Mouse (Mus musculus) layer of hippocampus, adult 11-12 months (tissue): ENCODE data around the gene Cpt1a.

Source experiments
- DNase-seq: peaks from one replicate; pipeline ENCODE4 v3.0.0; 2022; ENCODE audit warnings: low spot score

Gene Cpt1a

DNA sequence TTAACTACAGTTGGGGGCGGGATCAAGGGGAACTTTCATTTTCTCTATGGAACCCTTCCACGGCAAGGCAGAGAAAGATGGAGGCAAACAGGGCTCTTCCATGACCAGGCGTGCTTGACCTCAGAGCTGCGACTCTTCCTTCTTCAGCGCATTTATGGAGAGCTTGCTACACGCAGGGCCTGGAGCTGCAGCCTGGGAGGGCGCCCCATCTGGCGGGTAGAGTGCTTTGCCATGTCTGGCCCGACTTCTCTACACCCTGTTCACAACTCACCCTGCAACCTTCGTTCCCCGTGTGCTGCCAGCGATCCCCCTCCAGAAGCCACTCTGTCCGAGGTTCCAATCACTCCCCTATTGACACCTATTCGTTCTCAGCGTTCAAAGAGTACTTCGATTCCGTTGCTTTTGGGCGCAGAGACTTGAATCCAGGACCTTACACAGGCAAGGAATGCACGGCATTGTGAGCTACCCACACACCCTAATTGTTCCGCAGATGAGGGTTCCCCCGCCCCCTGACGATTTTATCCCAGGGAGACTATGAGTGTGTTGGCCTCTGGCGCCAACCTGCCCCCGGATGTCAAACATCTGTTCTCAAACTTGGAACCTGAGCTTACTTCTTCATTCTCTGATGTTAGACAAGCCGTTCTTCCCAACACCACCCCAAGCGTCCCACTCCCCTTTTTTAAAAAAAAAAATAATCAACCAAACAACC is at the start of gene Cpt1a:
Gene Cpt1a, plus strand, starts transcription at position 74 of the 709 bp plus-strand sequence.
- peak; percentile 33 for DNase-seq

DNA sequence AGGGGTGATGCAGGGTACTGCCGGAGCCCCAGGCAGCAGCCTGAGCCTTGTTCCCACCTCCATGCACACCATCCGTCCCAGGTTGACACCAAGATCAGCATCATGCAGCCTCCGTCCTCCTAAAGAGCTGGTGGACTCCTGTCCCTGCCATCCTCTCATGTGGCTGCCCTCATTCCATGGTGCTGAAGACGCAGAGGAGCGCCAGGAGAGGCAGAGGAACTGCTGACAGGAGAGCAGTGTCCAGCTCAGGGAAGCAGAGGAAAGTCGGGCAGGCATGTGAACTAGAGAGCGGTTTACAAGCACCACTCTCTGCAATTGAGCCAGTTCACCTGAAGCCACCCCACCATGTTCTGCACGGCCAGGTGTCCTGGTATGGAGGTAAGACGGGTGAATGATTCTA is 48.8 kb upstream of the Cpt1a start:
- no peak for DNase-seq

DNA sequence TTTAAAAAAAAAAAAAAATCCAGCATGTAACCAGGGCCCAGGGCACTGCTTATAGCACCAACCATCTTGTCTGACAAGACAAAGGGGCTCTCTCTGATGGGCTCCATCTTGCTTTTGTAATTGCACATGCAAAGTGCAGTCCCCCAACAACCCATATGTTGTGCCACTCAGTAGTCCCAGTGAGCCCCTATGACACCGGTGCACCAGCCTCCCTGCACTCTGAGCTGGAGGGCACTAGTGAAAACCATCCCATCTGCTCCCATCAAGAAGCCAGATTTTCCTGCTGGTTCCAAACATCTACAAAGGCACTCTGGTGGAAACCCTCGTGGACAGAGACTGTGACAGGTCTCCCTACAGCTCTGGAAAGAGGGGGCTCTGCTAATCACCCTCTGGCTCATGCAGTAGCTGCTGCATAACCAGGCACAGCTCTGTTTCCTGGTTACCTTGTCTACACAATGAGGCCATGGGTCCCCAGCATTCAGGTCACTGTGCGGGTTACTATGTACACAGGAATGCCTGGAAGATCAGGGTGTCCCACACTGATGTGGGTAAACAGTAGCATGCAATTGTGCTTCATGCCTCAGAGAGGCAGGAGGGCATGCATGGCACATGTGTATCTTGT is 46.3 kb upstream of the Cpt1a start:
- no peak for DNase-seq

DNA sequence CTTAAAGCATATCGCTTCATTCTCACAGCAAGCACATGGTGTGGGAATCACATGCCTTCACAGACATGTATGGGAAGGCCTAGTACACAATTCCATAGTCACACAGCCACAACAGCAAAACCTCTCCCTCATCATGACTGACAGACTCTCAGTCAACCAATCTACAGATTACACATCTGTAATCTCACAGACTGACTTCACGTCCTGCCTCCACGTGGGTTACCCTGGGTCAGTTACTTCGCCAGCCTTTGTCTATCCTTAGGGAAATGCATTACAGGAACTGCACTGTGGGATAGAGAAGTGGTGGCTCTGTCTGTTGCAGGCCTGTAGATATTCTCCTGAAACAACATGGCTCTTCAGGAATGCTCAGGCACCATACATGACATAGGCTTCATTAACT is 40.2 kb upstream of the Cpt1a start:
- DNase-seq: no peak

DNA sequence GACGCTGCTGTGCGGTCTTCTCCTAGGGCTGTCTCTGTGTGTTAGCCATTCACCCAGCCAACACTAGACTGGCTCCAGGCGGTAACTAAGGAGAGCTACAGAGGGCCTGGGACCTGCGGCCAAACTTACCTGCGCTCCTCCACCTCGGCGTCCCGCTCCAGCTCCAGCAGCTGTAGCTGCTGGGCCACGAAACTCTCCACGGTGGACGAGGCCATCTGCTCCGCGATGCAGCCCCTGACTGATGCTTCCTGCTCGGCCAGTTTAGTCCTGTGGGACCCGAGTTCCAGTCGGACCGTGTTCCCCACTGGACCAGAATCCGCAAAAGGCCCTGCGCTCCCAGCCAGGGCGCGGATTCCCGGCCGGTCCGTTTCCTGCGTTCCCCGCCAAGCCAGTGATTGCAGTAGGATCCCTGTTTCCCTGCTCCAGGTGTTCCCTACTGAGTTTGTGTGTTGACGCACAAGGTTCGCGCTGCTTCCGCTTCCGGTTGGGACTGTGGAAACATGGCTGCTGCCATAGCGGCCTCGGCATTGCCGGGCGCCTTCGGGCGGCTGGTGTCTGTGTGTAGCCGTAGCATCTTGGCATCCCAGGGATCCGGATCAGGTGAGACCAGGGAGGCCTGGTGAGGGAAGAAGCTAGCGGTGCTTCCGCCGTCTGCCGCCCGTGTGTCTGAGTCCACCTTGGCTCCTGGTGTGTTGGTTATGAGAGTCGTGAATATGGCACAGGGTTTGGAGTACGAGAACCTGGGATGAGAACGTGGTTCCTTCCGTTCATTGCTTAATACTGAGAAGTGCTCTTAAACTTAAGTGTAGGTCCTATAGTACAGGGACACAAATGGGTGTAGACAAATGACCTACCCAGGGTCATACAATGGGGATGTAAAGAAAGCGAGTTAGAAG is 39.3 kb upstream of the Cpt1a start, which contains the start of the genes Mrpl21 and Ighmbp2:
Gene Mrpl21, plus strand, starts transcription at position 330 of the 896 bp plus-strand sequence.
Gene Ighmbp2, minus strand, starts transcription at position 446 of the 896 bp plus-strand sequence.
- DNase-seq: peak; percentile 91

DNA sequence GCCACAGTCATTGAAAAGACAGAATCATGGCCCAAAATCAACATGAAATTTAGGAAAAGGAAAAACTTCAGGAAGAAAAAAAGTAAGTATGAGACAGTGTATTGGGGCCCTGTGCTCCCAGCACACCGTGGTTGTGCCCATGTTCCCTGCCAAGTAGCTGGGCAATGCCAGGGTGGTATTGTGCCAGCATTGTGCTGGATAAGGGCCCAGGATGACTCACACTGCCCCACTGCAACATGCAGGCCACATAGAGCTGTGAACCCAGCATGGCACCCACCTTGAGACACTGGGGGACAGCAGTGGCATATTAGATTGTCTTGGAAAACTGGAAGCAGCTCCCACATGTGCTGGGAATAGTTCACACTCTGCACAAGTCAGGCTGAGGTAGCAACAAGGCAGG is 33.1 kb upstream of the Cpt1a start:
- no peak for DNase-seq

DNA sequence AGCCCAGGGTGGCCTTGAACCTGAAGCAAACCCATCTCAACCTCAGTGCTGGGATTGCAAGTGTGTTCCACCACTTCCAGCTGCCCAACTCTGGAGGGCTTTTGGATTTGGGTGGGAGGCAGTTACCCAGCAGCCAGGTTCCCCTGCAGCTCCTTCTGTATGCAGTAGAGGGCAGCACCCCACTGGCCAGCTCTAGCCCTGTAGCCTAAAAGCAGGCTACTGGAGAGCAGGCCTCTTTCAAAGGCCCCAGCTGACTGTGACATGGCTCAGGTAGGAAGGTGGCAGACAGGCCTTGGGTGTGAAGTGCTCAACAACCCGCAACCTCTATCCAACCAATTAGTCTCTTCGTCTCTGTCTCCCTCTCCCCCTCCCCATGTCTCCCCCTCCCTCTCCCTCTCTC is 30.1 kb upstream of the Cpt1a start:
- peak; percentile 54 for DNase-seq

DNA sequence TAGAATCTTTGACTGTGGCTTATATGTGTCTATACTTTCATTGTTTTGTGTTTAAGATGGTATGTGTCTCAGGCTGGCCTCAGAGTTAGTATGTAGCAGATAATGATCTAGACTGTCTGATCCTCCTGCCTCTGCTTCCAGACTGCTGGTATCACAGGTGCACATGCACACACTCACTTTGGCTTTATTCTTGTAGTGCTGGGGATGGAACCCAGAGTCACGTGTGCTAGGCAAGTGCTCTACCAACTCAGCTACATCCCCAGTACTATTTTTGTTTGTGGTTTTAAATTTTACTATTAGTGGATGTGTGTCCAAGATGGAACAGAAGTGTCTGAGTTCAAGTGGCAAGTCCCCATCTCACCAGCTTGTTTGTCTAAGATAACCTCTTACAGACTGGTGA is 29.1 kb upstream of the Cpt1a start:
- no peak for DNase-seq

DNA sequence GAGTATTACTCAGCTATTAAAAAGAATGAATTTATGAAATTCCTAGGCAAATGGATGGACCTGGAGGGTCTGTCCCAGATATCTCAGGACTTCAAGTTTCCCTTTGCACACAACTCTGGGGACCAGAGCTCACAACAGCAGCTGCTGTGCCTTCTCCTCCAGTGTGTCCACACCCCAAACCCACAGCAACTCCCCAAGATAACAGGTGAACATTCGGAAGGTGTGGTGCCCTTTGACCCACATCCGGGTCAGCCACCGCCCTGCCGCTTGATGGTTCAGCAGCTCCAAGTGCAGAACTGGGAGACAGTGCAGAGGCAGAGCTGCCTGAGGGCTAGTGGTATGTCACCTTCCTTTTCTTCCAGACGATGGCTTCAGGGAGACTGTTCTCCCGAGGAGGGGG is 26.9 kb upstream of the Cpt1a start:
- DNase-seq: no peak

DNA sequence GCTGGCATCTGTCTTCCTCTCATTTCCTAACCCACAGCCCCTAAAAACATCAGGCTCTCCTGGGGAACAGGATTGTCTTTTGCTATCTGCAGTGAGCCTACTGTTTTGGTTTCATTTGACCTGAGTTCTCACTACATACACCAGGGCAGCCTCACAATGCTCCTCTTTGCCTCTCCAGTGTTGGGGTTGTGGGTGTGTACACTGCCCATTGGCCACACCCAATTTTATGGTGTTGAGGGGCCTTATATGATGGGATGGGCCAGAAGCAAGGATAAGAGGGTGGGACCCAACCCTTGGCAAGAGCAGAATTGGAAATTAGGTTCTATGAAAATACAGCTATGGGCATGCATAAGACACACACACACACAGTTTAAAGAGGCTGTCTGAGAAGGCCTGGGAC is 25.1 kb upstream of the Cpt1a start:
- no peak for DNase-seq

DNA sequence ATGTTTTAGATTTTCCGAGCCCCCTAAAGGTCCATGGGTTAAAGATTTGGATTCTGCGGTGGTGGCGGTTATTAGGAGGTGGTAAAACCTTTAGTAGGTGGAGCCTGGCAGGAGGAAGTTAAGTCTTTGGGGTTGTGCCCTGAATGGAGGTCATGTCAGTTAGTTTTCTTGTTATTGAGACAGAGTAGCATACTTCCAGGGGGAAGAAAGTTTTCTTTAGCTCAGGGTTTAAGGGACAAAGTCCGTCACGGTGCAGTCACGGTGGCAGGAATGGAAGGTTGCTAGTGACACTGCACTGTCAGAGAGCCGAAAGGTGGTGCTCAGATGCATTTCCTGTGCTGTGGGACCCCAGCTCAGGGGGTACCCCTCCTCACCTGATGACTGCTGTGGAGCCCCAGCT is 24.4 kb upstream of the Cpt1a start:
- no peak for DNase-seq

DNA sequence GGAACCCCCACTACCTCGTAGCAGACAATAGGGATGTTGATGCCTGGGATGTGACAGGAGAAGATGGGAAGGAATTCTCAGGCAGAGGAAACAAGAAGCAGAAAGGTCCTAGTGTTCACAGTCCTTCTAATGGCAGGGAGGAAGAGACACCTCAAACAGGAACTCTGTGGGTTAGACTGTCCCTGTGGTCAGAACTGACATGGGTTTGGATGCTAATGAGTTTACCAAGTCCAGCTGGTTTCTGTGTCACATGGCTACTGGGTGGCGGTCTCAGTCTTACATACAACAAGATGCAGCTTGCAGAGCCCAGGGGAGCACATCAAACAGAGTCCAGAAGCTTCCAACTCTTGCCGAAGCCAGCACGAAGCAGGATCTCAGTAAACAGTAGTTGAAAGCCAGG is 18.1 kb upstream of the Cpt1a start:
- no peak for DNase-seq

DNA sequence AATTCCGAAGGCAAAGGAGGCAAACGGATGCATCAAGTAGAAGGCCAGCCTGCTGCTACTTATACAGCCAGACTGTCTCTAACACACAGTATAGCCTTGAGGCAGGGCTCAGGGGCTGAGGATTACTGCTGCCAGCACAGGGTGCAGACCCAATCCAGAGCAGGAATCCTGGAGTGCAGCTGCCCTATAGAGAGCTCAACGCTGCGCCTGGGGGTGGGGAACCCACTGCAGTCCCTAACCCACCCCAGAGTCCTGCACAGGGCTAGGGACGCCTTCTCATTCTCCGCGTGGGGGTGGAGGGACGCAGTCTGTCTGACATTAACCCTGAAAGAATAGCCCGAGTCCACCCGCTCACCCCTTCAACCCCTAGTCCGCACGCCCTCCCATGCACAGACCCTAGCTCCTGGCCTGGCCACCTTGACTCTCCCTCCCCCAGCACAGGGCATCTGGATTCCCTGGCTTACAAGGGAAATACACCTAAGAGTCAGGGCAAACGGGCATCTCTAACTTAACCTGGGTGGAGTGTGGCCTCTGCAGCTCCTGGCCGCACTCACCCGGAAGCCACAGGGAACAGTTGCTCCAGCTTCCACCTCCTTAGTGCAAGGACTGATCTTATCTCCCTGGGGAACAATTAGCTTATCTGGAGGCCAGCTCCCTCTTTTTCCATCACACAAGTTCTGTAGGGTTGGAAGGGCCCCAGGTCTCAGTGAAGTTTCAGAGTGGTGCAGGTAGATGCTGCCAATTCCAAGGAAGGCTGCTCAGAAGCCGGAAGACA is 14.8 kb upstream of the Cpt1a start:
- DNase-seq: no peak

DNA sequence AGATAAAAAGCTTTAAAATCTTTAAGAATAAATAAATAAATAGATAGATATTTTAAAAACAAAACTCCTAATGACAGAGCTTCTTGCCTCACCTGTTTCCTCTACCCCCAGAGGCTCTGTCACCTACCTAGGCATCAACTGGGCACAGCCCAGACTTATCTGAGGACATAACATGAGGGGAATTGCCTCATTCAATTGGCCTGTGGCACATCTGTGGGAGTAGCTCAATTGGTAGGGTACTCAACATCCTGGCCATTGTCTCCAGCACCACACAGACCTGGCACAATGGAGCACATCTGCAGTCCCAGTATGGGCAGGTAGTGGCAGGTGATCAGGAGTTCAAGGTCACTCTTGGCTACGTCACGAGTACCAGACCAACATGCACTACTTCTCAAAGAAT is 2.8 kb upstream of the Cpt1a start:
- no peak for DNase-seq

DNA sequence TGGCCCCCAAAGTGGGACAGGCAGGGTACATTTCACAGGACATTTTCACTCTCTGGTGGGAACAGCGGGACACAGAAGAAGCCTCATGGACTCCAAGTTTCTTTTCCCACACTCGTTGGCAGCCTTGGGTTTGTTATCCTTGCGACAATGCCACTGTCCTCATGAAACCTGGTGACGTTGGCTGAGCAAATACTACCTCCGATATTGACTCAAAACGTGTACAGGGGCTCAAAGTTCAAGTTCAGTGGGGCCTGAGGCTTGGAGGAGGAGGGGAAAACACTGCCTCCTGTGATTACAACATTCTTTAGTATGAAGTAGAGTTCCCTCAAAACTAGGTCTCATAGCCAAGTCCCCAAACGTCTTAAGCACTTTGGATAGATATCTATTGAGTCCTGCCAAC is 2.0 kb upstream of the Cpt1a start:
- no peak for DNase-seq

DNA sequence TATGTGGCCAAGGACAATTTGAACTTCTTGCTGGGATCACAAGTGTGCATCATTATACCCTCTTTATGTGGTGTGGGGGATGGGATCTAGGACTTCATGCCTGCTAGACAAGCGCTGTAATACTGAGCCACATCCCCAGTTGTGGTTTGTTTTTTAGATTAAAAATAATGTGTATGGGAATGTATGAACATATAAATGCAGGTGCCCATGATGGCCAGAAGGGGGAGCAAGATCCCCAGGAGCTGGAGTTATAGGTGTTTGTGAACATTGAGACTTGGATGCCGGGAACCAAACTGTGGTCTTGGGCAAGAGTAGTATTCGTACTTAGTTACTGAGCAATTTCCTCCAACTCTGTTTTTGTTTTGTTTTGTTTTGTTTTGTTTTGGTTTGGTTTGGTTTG is 1.3 kb upstream of the Cpt1a start:
- no peak for DNase-seq

DNA sequence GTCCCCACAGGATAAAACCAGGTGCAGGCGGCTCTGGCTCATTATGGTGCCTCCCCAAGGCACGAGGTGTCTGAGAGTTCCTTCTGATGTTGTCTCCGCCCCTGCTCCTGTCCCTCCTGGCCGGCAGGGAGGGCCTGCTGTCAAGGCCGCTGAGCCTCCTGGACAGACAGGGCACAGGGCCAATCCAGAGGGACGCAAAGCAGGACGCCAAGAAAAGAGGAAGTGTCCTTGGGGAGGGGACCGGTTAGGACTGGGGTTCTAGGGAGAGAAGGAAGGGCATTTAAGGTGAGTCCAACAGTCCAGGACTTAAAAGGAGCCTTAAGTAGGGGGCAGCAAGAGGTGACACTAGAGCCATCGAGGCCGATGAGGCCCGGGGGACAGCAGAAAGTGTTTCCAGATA is 517 bp upstream of the Cpt1a start:
- peak; percentile 24 for DNase-seq

DNA sequence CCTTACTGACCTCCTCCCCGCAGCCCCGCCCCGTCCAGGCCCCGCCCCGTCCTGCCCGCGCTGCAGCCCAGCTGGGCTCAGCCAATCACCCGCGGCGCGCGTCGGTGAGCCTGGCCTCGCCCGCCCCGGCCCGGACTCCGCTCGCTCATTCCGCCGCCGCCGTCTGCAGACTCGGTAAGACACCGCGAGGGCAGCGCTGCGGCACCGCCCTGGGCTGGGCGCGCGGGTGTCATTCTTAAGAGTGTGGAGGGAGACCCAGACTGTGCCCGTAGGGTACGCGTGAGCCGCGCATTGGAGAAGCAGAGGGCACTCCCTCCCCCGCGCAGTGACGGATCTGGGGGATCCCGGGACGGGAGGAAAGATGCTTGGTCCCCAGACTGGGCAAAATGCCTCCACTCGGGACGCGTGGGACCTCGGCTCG is 1.1 kb downstream of the Cpt1a start:
- DNase-seq: peak; percentile 52

DNA sequence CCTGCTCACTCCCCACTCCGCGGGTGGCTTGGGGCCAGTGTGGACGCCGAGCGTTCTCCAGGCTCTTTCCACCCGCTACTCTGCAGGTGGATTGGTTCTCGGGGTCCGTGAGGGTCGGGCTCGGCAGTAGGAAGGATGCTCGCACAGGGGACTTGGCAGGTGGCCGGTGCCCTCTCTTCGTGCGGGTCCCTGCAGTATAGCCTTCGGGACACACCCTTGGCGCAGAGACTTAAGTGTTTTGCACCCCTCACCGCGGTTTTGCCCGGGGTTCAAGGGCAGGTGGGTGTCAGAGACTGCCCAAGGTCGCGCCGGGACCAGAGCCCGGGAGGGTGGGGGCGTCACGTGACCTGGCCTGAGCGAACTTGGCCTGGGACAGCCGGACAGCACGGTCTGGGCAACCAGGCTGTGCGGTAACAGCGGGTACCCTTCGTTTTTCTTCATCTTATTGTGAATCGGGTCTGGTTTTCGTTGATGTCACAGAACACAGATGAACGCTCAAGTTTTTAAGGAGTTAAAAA is 1.7 kb downstream of the Cpt1a start:
- peak; percentile 47 for DNase-seq

DNA sequence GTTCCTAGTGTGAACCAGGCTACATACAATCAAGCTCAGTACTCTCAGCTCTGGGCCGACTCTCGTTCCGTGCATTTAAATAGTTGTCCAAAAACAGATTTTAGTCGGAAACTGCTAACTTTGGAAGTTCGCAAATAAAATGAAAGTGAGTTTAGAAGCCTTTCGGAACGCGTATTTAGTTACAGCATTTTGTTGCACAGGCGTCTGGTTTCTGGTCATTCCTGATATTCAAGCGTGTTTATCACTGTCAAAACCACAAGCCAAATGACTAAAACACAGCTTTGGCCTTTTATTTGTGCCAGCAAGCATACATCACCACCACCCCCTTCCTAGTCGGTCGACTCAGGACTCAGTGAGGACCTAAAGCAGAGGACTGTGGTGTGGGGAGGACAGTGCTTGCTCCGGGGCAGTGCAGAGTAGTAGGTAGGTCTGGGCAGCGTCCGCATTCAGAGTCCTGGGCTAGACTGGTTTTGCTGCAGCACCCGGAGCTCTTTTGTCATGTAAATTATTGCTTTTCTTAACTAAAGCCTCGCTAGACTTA is 2.2 kb downstream of the Cpt1a start:
- DNase-seq: peak; percentile 11

DNA sequence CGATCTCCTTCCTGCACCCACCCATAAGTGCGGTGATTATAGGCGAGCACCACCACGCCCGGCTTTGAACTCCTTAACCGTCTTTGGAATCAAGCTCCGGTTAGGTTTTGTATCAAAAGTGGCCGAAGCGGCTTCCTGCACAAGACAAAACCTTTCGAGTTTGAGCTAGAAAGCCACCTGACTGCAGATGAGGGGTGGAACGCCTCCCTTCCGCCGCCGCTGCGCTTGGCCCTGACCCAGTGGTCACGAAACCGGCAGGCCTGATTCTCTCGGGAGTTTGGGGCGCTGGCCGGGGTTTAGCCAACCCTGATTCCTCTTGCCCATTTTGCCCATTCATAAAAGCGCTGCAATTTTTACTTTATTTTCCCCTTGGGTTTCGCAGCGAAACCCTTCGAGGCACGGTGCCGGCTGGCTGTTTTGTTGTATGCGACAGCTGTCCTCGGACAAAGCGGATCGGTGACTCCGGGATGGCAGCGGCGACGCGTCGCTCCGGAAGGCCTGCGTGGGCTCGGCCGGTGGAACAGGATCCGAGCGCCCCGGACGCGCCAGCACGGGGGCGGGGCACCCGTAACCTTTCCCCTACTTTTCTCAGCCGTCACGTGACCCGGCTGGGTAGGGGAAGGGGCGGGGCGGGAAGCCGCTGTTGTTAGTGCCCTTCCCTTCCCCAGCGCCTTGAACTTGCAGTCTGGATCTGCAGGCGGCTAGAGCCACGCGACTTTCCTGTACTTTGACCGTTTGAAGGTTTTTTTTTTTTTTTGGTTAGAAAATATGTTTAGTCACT is 3.0 kb downstream of the Cpt1a start:
- DNase-seq: peak; percentile 82
